Mouse (Mus musculus) cerebellum, adult 11 months (tissue): Measurements from ENCODE around the gene 5031439G07Rik.
"Not testable (repeated sequence)": the region's sequence is repeated elsewhere in the genome, so short reads cannot be mapped to it uniquely, and the experiment has no call there.

Experiments
- DNase-seq: peaks from one replicate; pipeline ENCODE4 v3.0.0; 2022

5031439G07Rik gene

GRCm38 (mm10) chr15:84987874-84988825, at the start of gene 5031439G07Rik:
TSS of gene 5031439G07Rik (minus strand) at chr15:84988551.
- peak; percentile 82 for DNase-seq

- DNase-seq: no peak
Measured at GRCm38 (mm10) chr15:85037343-85037690, 49.0 kb upstream of the 5031439G07Rik start.

GRCm38 (mm10) chr15:85036566-85037342, 48.4 kb upstream of the 5031439G07Rik start:
- DNase-seq: peak; percentile 99

- not testable (repeated sequence) for DNase-seq
Measured at GRCm38 (mm10) chr15:85033916-85034315, 45.6 kb upstream of the 5031439G07Rik start.

GRCm38 (mm10) chr15:85031866-85032265, 43.5 kb upstream of the 5031439G07Rik start:
- DNase-seq: no peak

GRCm38 (mm10) chr15:85030643-85031042, 42.3 kb upstream of the 5031439G07Rik start:
- DNase-seq: not testable (repeated sequence)

- DNase-seq: not testable (repeated sequence)
Measured at GRCm38 (mm10) chr15:85028648-85029047, 40.3 kb upstream of the 5031439G07Rik start, which contains the start of gene Fam118a. TSS of gene Fam118a (plus strand) at chr15:85028948.

- DNase-seq: no peak
Measured at GRCm38 (mm10) chr15:85027740-85028139, 39.4 kb upstream of the 5031439G07Rik start.

- DNase-seq: no peak
Measured at GRCm38 (mm10) chr15:85026197-85026596, 37.8 kb upstream of the 5031439G07Rik start.

- no peak for DNase-seq
Measured at GRCm38 (mm10) chr15:85022211-85022610, 33.9 kb upstream of the 5031439G07Rik start.

- DNase-seq: no peak
Measured at GRCm38 (mm10) chr15:85016951-85017664, 28.8 kb upstream of the 5031439G07Rik start, which contains the start of gene Upk3a. TSS of gene Upk3a (plus strand) at chr15:85017141.

GRCm38 (mm10) chr15:85015771-85016170, 27.4 kb upstream of the 5031439G07Rik start:
- DNase-seq: no peak

GRCm38 (mm10) chr15:85012662-85013054, 24.3 kb upstream of the 5031439G07Rik start:
- no peak for DNase-seq

- DNase-seq: no peak
Measured at GRCm38 (mm10) chr15:85011895-85012661, 23.7 kb upstream of the 5031439G07Rik start.

GRCm38 (mm10) chr15:85009666-85010065, 21.3 kb upstream of the 5031439G07Rik start:
- no peak for DNase-seq

- peak; percentile 71 for DNase-seq
Measured at GRCm38 (mm10) chr15:85000984-85001982, 12.9 kb upstream of the 5031439G07Rik start.

GRCm38 (mm10) chr15:84999911-85000310, 11.6 kb upstream of the 5031439G07Rik start:
- DNase-seq: no peak

- DNase-seq: no peak
Measured at GRCm38 (mm10) chr15:84997768-84998454, 9.6 kb upstream of the 5031439G07Rik start.

- DNase-seq: no peak
Measured at GRCm38 (mm10) chr15:84995967-84996366, 7.6 kb upstream of the 5031439G07Rik start.

GRCm38 (mm10) chr15:84995041-84995440, 6.7 kb upstream of the 5031439G07Rik start:
- DNase-seq: no peak
